Mouse (Mus musculus): ENCODE data around the gene Spaca7.
"Not testable (repeated sequence)": the region's sequence is repeated elsewhere in the genome, so short reads cannot be mapped to it uniquely, and the experiment has no call there.

The Spaca7 gene

GRCm38 (mm10) chr8:12572814-12573534, at the start of gene Spaca7:
Spaca7 (plus strand) TSS chr8:12573029.
- no peak for DNase-seq (ENCODE audit: low spot score)

- no peak for DNase-seq (ENCODE audit: low spot score)
Measured at GRCm38 (mm10) chr8:12524279-12524678, 48.5 kb upstream of the Spaca7 start.

GRCm38 (mm10) chr8:12528659-12529058, 44.2 kb upstream of the Spaca7 start:
- DNase-seq (ENCODE audit: low spot score) = no peak

GRCm38 (mm10) chr8:12535617-12536016, 37.2 kb upstream of the Spaca7 start:
- DNase-seq (ENCODE audit: low spot score) = no peak

GRCm38 (mm10) chr8:12536306-12536705, 36.5 kb upstream of the Spaca7 start:
- DNase-seq (ENCODE audit: low spot score) = no peak

- DNase-seq (ENCODE audit: low spot score) = no peak
Measured at GRCm38 (mm10) chr8:12545236-12545635, 27.6 kb upstream of the Spaca7 start.

GRCm38 (mm10) chr8:12545671-12546070, 27.2 kb upstream of the Spaca7 start:
- no peak for DNase-seq (ENCODE audit: low spot score)

- DNase-seq (ENCODE audit: low spot score) = no peak
Measured at GRCm38 (mm10) chr8:12547466-12548220, 25.2 kb upstream of the Spaca7 start.

GRCm38 (mm10) chr8:12548255-12548654, 24.6 kb upstream of the Spaca7 start:
- DNase-seq (ENCODE audit: low spot score) = no peak

GRCm38 (mm10) chr8:12548680-12549079, 24.1 kb upstream of the Spaca7 start:
- no peak for DNase-seq (ENCODE audit: low spot score)

- no peak for DNase-seq (ENCODE audit: low spot score)
Measured at GRCm38 (mm10) chr8:12555515-12556145, 17.2 kb upstream of the Spaca7 start.

- no peak for DNase-seq (ENCODE audit: low spot score)
Measured at GRCm38 (mm10) chr8:12558786-12559185, 14.0 kb upstream of the Spaca7 start.

- DNase-seq (ENCODE audit: low spot score) = peak; percentile 74
Measured at GRCm38 (mm10) chr8:12561403-12561960, 11.3 kb upstream of the Spaca7 start.

GRCm38 (mm10) chr8:12564307-12564706, 8.5 kb upstream of the Spaca7 start:
- peak; percentile 23 for DNase-seq (ENCODE audit: low spot score)

GRCm38 (mm10) chr8:12565488-12565887, 7.3 kb upstream of the Spaca7 start:
- DNase-seq (ENCODE audit: low spot score) = no peak

- no peak for DNase-seq (ENCODE audit: low spot score)
Measured at GRCm38 (mm10) chr8:12566509-12566908, 6.3 kb upstream of the Spaca7 start.

GRCm38 (mm10) chr8:12576003-12576402, 3.2 kb downstream of the Spaca7 start:
- no peak for DNase-seq (ENCODE audit: low spot score)

- DNase-seq (ENCODE audit: low spot score) = no peak
Measured at GRCm38 (mm10) chr8:12576739-12577138, 3.9 kb downstream of the Spaca7 start.

- DNase-seq (ENCODE audit: low spot score) = not testable (repeated sequence)
Measured at GRCm38 (mm10) chr8:12579339-12579999, 6.6 kb downstream of the Spaca7 start.

- no peak for DNase-seq (ENCODE audit: low spot score)
Measured at GRCm38 (mm10) chr8:12583785-12584184, 11.0 kb downstream of the Spaca7 start.

- DNase-seq (ENCODE audit: low spot score) = peak; percentile 78
Measured at GRCm38 (mm10) chr8:12607223-12607622, 34.4 kb downstream of the Spaca7 start.

GRCm38 (mm10) chr8:12608810-12609209, 36.0 kb downstream of the Spaca7 start:
- DNase-seq (ENCODE audit: low spot score) = no peak
